Mouse (Mus musculus) urinary bladder, postnatal 4 days (tissue): ENCODE measurements around the gene Mrpl52.

ENCODE experiments used
- DNase-seq, 2 experiments: peaks; one replicate each; pipeline ENCODE4 v3.0.0; 2021 to 2022; ENCODE audit warnings: low spot score in 2 of 2

Mrpl52 gene

DNA sequence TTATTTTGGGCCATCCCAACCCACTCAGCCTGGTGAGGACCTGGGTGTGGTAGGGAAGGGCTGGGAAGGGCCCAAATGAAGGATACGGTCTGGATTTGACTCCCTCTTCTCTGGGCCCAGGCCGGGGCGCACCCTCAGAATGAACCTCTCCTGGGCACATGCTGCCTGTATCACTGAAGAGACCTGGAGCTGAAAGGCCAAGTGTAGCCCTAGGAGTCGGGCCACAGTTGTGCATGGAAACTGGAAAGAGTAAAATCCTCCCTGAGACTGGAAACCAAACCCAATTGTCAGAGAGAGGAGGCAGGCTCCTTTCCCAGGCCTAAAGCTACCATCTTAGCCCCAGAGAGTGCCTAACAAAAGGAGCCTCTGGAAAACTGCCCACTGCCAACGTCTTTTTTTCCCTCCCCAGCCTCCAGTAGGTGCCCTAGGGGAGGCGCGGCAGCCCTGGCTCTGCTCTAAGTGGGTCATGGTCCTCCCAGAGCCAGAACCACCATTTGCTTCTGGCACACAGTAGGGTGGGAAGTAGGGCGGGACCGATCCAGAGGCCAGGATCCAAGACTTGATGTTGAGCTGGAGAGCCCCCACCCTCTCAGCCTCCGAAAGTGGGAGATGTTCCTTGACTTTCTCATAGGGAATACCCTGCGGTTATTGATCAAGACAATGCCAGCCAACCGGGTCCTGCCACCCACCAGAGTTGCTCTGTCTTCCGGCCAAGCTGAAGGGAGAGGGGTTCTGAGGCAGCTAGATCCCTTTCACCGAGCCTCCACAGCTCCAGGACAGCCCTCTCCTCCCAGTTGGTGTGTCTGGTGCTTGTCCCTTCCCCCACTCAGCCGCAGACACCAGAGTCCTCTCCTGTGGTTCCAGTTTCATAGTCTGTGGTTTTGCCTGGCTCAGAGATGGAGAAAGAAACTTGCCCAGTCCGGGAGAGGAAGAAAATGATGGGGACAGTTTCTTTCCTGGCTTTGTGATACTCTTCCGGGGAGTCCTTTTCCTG, 6.4 kb downstream of the Mrpl52 start:
- no peak for DNase-seq

DNA sequence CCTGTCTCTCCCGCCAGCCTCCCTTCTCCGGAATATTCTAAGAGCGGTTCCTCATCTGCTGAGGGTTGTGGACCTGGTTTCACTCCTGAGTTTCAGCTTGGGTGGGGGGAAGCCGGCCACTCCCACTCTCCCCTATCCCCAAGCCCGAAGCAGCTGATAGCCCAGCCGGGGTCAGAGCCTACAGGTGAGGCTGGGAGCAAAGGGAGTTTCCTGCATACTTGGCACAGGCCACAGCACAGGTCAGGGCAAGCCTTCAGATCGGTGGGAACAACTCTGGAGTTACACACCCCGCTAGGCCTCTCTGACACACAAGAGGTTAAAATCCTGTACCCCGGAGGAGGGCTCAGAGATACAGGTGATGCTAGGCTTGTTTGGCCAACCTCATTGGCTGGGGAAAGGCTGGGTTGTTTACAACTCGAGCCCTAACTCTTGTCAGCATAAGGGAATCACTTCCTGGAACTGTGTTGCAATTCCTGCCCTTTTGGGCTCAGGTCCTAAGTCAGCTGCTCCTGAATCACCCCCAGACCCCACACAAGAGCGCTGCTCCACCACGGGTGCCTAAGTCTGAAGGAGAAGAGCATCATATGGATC, 7.3 kb downstream of the Mrpl52 start:
- DNase-seq = no peak

DNA sequence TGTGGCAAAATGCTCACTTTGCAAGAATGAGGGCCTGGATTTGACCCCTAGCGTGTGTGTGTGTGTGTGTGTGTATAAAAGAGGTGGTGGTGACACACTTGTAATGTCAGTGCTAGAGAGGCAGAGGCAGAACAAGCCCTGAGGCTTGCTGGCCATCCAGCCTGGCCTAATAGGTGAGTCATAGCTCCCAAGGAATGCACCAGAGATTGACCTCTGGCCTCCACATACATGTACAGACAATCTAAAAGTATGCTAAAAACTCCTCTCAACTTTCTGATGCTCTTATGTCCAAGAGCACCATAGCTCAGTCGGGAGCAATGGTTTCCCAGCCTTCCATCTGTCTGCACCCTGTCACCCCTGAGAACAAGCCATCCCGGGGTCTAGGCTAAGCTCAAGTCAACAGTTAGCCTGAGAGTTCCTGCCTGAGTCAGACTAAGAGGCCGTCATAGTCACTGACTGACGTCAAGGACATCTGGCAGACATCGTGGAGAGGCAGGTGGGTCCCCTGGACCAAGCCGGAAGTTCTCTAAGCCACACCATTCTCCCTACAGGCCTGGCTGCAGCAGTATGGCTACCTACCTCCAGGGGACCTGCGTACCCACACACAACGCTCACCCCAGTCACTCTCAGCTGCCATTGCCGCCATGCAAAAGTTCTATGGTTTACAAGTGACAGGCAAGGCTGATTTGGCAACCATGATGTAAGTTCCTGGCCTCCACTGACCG, 8.6 kb downstream of the Mrpl52 start:
- no peak for DNase-seq

DNA sequence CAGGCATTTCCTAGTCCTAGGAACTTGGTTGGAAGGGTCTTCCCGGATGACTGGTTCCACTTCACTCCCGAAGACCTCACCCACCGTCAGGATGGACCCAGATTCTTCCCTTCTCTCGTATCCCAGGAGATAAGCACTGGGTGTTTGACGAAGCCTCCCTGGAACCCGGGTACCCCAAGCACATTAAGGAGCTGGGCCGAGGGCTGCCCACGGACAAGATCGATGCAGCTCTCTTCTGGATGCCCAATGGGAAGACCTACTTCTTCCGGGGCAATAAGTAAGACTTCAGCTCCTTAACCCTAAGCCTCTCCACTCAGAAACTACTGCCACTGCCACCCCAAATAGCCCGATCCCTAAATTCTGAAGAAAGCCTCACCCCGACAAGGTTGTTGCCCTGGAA, 12.4 kb downstream of the Mrpl52 start:
- DNase-seq = no peak

DNA sequence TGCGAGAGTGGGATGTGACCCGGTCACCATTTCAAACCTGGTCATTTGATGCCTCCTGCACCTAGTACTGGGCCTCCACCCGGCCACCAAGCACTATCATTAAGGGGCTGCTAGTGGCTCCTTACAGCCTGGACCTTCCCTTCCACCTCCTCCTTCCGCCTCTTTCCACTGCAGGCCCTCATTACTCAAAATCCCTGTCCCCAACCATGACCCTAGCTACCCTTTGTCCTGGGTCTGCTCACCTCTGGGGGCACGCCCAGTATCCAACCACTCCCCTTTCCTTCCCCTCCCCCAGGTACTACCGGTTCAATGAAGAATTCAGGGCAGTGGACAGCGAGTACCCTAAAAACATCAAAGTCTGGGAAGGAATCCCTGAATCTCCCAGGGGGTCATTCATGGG, 12.9 kb downstream of the Mrpl52 start:
- no peak for DNase-seq

DNA sequence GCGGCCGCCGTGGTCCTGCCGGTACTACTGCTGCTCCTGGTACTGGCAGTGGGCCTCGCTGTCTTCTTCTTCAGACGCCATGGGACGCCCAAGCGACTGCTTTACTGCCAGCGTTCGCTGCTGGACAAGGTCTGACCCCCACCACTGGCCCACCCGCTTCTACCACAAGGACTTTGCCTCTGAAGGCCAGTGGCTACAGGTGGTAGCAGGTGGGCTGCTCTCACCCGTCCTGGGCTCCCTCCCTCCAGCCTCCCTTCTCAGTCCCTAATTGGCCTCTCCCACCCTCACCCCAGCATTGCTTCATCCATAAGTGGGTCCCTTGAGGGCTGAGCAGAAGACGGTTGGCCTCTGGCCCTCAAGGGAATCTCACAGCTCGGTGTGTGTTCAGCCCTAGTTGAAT, 13.8 kb downstream of the Mrpl52 start:
- DNase-seq = no peak

DNA sequence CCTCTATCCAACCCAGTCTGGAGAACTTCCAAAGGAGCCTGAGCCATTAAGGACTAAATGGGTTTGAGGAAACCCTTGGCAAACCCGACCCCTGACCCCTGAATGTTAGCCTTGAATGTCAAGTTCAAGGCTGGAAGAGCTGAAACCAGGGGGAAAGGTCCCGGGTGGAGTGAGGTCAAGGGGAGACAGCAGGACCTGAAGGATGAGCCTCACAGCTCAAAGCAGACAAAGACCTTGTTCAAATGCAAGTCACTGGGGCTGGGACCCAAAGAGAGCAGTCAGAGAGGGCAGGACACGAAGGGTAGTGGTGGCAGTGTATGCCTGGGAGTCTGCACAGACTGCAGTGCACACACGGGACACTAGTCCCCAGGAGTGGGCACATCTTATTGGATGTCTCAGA, 14.7 kb downstream of the Mrpl52 start:
- no peak for DNase-seq

DNA sequence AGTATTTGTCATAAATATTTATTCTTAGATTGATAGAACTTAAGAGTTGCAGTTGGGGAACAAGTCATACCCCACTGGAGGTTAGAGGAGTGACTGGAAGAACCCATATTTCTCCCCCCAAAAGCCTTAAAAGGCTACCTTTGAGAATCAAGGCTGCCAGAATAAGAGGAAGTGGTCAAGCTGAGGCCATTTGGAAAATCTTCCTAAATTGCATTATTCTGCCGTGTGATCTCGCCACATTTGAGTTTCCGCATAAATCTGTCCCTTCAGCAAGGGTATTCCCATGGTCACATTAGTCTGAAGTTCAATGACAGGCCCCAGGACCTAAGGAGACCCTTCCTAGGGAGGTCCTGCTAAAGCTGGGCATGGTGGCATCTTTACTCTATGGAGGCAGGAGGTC, 15.8 kb downstream of the Mrpl52 start:
- no peak for DNase-seq

DNA sequence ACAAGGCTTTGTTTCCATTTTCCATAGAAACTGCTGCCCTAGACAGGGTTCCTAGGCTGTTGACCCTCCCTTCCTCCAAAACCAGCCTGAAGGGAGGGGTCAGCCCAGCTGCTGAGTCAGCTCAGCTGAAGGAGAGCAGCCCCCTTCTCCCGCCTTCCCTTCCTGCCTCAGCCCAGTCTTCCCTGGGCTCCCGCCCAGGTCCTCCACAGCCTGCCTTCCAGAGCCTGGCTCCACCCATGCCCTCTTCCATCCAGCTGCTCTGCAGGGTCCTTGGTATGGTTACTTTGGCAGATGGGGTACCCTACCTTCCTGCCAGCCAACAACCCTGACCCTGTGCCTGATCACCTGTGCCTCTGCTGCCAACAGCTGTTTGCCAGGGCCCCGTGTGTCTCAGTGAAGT, 16.5 kb downstream of the Mrpl52 start:
- DNase-seq = peak; percentile 75 to 78

DNA sequence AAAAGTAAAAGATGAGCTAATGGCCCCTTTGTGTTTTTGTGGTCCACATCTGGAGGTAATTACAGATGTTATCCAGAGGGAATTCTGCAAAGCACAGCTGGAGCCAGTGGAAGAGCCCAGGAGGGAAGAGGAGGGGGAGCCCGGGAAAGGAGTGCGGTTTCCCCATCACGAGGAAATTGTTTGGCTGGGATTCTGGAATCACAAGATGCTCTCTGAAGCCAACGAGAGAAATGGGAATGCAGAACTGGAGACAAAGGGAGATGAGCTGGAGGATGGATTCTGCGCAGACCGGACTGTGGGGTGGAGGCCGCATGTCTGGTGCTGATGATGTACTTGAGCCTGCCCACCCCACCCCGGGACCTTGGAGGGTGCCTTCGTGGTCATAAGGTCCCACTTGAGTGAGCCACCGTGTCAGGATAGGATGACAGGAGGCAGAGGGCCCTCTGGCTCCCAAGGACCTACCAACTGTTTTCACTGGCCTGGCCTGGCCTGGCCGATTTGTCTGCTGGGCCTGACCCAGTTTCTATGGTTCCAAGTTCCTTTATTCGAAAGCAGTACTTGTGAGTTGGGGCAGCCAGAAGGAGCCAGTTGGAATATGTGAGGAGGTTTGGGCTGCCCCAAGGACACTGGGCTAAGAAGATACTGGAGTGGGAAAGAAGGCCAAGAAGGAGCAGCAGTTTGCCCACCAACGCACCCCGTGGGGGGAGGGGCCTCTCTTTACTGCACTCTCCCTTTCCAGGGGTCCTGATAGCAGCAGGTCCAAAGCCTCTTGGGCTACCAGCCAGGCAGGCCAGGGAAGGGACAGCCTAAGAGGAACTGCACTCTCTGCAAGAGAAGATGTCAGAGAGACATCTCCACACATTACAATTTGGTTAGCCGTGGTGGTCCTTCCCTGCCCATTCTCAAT, 17.3 kb downstream of the Mrpl52 start:
- DNase-seq = peak; percentile 67 to 74

DNA sequence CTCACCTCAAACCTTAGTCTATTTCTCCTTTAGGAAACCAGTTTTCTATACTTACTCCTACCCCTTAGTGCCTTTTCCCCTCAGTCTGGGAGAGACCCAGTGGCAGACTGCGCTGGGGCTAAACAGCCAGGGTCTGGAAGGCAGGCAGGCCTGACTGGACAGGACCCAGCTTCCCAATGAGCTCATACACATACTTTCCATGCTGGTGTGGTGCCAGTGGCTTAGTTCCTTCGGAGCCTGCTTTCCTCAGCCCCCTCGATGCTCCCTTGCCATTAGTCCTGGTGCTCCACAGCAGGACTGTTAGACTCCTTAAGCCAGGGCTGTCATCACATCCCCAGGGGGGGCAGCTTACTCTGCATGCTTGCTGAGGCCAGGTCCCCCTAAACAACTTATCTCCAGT, 18.8 kb downstream of the Mrpl52 start:
- DNase-seq = peak in 1 of 2 experiments; percentile 68

DNA sequence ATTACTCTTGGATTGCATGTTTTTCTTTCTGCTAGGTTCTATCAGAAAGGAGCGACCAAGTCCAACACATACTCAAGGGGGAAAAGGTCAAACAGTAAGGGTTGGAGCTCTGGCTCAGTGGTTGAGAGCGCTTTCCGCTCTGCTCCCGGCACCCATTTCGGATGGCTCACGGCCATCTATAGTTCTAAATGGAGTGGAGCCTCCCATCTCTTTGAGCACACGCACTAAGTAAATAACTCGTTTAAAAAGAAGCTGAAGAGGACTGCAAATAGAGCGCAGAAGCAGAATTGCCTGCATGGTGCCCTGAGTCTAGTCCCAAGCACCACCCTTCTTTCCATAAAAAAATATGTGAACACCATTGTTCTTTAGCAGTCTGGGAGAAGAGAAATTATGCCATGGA, 26.9 kb downstream of the Mrpl52 start:
- DNase-seq = no peak

DNA sequence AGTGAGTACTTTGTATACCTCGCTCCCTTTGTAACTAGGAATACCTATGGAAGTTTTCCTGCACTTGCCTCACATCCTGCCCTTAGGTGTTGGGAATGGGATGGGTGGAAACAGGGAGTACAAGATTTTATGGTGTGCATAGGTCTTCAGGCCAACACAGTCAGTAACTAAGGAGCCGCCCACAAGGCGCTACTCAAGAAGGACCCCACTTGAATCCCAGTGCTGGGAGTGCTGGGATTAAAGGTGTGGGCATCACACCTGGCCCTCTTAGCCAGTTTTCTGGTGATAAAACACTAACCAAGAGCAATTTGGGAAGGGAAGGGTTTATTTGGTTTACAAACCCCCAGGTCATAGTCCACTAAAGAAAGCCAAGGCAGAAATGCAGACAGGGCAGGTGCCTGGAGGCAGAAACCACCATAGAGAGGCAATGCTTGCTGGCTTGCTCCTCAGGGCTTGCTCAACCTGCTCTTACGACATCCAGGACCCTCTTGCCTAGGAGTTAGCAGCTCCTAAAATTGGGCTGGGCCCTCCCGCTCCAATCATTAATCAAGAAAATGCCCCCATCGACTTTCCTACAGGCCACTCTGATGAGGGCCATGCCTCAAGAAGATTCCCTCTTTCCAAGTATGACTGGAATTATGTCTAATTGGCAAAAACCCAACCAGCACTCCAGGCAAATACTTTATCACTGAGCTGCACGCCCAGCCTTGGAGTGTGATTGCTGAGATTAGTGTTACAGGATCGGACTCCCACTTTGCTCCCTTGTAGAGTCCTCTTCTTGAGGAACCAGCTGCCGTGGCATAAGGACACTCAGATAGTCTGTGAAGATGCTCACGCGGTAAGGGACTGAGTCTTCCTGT, 28.2 kb downstream of the Mrpl52 start:
- no peak for DNase-seq

DNA sequence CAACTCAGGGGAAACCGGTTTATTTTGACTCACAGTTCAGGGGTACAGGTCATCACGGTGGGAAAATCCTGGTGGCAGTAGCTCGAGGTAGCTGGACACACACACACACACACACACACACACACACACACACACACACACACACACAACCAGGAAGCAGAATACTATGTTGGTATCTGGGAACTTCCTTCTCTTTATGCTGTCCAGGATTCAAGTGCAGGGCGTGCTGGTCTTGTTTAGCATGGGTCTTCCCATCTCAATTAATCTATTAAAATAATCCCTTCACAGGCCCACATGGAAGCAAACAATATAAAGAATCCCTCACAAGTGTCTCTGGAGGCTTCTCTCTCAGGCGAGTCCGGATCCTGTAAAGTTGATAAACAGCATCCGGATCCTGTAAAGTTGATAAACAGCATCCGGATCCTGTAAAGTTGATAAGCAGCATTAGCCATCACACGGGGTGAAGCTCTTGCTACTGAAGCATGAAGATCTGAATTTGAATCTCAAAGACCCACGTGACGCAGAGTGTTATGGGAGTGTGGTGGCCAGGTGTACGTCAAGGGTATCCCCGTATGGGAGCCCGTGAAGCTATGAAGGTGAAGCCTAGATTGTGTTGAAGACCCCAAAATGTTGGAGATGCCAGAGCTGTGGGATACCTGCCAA, 31.3 kb downstream of the Mrpl52 start:
- no peak for DNase-seq

DNA sequence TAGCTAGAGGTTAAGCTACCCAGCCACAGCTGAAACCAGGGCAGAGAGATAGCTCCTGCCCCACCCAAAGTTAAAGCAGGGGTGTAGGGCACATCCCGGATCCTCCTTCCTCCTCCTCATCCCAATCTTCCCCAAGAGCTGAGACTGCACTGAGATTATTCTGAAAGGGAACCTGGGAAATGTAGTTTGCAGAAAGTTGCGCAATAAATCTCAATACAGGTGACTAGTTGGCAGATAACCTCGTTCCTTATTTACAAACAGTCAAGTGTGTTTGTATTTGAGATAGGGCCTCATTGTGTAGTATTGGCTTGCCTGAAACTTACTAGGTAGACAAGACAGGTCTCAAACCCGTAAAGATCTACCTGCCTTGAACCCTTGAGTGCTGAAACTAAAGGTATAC, 35.4 kb downstream of the Mrpl52 start:
- no peak for DNase-seq

DNA sequence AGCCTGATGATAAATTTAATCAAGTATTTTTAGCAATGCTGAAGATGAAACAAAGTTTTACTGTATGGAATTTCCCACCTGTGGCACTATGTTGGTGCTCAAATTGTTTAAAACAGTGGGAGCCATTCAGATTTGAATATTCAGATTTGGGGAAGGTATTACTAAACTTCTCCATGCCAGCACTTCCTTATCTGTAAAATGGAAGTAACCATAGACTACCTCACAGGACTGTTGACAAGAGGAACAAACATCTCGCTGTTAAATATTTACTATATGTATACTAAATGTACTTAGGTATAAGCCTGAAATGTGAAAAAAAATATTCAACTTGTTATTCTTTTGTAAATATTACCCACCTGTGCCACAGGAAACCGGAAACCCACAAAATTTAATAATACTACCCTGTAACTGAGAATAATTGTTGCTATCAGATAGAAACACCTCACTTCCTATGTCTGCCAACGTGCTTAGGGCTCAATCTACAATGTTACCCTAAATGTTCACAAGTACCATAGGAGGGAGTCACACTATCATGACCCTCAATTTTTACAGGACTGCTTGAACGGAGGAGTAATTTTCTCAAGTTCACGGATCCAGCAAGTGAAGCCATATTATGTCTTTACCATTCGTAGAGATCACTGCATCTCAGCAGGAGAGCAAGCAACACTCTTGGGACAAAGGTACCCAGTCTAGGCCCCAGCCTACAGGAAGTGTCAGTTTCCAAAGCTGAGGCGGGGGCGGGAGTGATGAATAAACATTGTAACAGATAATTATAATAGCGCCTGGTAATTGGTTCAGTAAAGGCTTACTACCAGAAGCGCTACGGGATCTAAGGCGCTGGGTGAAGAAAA, 36.6 kb downstream of the Mrpl52 start:
- DNase-seq = no peak

DNA sequence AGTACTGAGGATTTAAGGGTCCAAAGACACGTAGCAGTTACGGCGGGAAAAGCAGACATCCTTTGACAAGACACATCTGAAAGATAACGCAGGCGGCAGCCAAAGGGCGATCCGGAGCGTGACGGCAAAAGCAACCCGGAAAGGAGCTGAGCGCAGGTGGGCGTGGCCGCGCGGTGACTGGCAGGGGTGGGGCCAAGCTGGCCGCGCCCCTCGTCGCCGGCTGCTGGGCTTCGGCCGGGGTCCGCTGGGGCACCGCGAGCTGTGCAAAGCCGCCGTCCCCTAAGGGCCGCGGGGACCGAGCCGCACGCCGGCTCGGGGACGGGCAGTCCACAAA, 37.2 kb downstream of the Mrpl52 start, which contains the start of gene Lrp10:
Gene Lrp10 (plus strand): TSS at position 179 of the 334 bp plus-strand sequence.
- DNase-seq = peak; percentile 84 to 91

DNA sequence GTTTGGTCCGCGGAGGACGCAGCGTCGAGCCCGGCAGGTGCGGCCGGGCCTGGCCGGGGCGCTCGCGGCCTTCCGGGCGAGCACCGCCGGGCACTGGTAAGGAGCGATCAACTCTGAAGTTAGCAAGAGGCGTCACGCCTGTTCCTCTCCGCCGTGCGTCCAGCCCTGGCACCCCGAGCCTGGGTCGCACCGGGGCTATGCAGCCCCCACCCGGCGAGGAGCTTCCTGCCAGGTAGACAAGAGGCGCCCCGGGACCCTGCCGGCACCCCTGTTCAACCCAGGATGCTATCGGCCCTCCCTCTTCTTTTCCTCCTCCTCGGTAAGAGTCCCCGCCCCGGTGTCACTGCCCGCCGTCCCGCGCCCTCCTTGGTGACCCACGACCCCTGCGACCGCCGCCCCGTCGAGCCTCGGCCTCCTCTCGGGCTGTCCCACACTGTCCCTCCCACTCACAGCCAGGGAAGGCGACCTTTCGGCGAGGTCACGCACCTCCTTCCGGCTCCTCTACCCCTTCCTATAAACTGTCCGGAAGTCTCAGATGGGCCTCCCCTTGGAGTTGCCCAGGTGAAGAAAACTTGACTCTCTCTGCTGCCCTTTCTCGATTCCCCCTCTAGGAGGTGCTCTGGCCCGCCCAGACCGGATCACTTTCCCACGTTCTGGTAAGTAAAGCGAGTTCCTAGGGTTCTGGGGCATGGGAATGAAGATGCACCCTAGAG, 37.7 kb downstream of the Mrpl52 start:
- DNase-seq = peak in 1 of 2 experiments; percentile 54
